Mouse (Mus musculus): ENCODE measurements around the gene Gm19426. TPM values are rescaled to one million over a fixed set of nuclear protein-coding genes. Genes with fewer than 3 reads are reported as not detected.

Gene Gm19426
- polyA plus RNA-seq, 1 experiment from 2014 or later: 1.5 TPM

GRCm38 (mm10) chr2:84723856-84724255 lies 19.6 kb downstream of the Gm19426 start:
- WGBS (ENCODE audit: insufficient replicate concordance): 89% methylated on average over 14 of the region's 14 CpGs
- H3K4me1 ChIP-seq (replicated peaks): peaks cover 67% of the 10 kb centered on the region
- H3K27ac ChIP-seq (replicated peaks): 0 out of 2 replicates have a peak overlapping the region, but pooled peaks have one; percentile 9
- no peak overlapping the region for H3K4me3 ChIP-seq (replicated peaks)
- no peaks in the 10 kb centered on the region for H3K27me3 ChIP-seq
- ATAC-seq (ENCODE audit: insufficient read depth): no peak
- H3K9me3 ChIP-seq (replicated peaks): no peaks in the 10 kb centered on the region
- peak overlapping the region; percentile 81; the same call in 1 of the 2 replicates for H3K4me2 ChIP-seq
- H3K36me3 ChIP-seq (replicated peaks): peaks cover 61% of the 10 kb centered on the region
- 0 out of 2 replicates have a peak overlapping the region, but pooled peaks have one; percentile 23 for H3K9ac ChIP-seq

GRCm38 (mm10) chr2:84721182-84721581 lies 22.3 kb downstream of the Gm19426 start:
- no peak overlapping the region for H3K9ac ChIP-seq
- H3K27ac ChIP-seq (replicated peaks): 0 out of 2 replicates have a peak overlapping the region, but pooled peaks have one; percentile 19
- H3K4me3 ChIP-seq (replicated peaks): no peak overlapping the region
- H3K4me1 ChIP-seq (replicated peaks): peaks cover 68% of the 10 kb centered on the region
- H3K27me3 ChIP-seq: no peaks in the 10 kb centered on the region
- no peaks in the 10 kb centered on the region for H3K9me3 ChIP-seq (replicated peaks)
- 28% methylated on average over 3 of the region's 3 CpGs for WGBS (ENCODE audit: insufficient replicate concordance)
- no peak for ATAC-seq (ENCODE audit: insufficient read depth)
- peaks cover 60% of the 10 kb centered on the region for H3K36me3 ChIP-seq (replicated peaks)
- no peak overlapping the region for H3K4me2 ChIP-seq

DNA sequence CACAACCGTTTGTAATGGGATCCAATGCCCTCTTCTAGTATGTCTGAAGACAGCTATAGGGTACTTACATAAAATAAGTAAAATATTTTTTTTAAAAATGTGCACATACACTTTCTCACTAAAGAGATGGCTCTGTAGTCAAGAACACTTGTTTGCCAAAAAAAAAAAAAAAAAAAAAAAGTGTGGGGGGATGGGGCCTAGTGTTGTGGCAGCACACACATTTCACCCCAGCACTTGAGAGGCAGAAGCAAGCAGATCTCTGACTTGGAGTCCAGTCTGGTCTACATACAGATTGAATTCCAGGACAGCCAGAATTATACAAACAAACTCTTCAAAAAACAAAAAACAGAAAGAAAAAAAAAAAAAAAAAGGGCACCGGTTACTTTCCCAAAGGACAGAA lies 22.7 kb downstream of the Gm19426 start:
- Histone ChIP-seq H3K27me3 (no peaks in the 10 kb centered on the region), H3K4me3 (replicated peaks) (no peak overlapping the region), H3K9me3 (replicated peaks) (no peaks in the 10 kb centered on the region), H3K27ac (replicated peaks) (0 out of 2 replicates have a peak overlapping the region, but pooled peaks have one; percentile 19), H3K4me1 (replicated peaks) (peaks cover 66% of the 10 kb centered on the region), H3K36me3 (replicated peaks) (peaks cover 55% of the 10 kb centered on the region), H3K9ac (no peak overlapping the region), H3K4me2 (no peak overlapping the region)
- 88% methylated on average over 2 of the region's 2 CpGs for WGBS (ENCODE audit: insufficient replicate concordance)
- ATAC-seq (ENCODE audit: insufficient read depth): no peak

GRCm38 (mm10) chr2:84717357-84717756 lies 26.1 kb downstream of the Gm19426 start:
- ATAC-seq (ENCODE audit: insufficient read depth): no peak
- no peak overlapping the region for H3K4me3 ChIP-seq (replicated peaks)
- no peaks in the 10 kb centered on the region for H3K27me3 ChIP-seq
- H3K9me3 ChIP-seq (replicated peaks): no peaks in the 10 kb centered on the region
- H3K36me3 ChIP-seq (replicated peaks): peaks cover 24% of the 10 kb centered on the region
- H3K4me1 ChIP-seq (replicated peaks): peaks cover 54% of the 10 kb centered on the region
- peak overlapping the region; percentile 14; the same call in 1 of the 2 replicates for H3K9ac ChIP-seq
- WGBS (ENCODE audit: insufficient replicate concordance): 84% methylated on average over 4 of the region's 4 CpGs
- peak overlapping the region; percentile 91 for H3K4me2 ChIP-seq
- H3K27ac ChIP-seq (replicated peaks): peak overlapping the region; percentile 99

- peak overlapping the region; percentile 88 for H3K9ac ChIP-seq
- no peaks in the 10 kb centered on the region for H3K9me3 ChIP-seq (replicated peaks)
- peaks cover 51% of the 10 kb centered on the region for H3K4me1 ChIP-seq (replicated peaks)
- H3K36me3 ChIP-seq (replicated peaks): peaks cover 17% of the 10 kb centered on the region
- 8% methylated on average over 9 of the region's 9 CpGs for WGBS (ENCODE audit: insufficient replicate concordance)
- H3K4me3 ChIP-seq (replicated peaks): peak overlapping the region; percentile 86
- H3K27me3 ChIP-seq: no peaks in the 10 kb centered on the region
- H3K4me2 ChIP-seq: peak overlapping the region; percentile 91
- no peak for ATAC-seq (ENCODE audit: insufficient read depth)
- H3K27ac ChIP-seq (replicated peaks): peak overlapping the region; percentile 99
Observed at GRCm38 (mm10) chr2:84716423-84717355, 26.8 kb downstream of the Gm19426 start.

- Histone ChIP-seq H3K36me3 (replicated peaks) (peaks cover 14% of the 10 kb centered on the region), H3K4me3 (replicated peaks) (peak overlapping the region; percentile 86), H3K4me2 (peak overlapping the region; percentile 91), H3K4me1 (replicated peaks) (peaks cover 43% of the 10 kb centered on the region), H3K27me3 (no peaks in the 10 kb centered on the region), H3K27ac (replicated peaks) (peak overlapping the region; percentile 99), H3K9me3 (replicated peaks) (no peaks in the 10 kb centered on the region), H3K9ac (peak overlapping the region; percentile 88)
- under 1% methylated on average over 33 of the region's 33 CpGs for WGBS (ENCODE audit: insufficient replicate concordance)
- ATAC-seq (ENCODE audit: insufficient read depth): peak; percentile 86
Observed at GRCm38 (mm10) chr2:84715562-84716361, 27.7 kb downstream of the Gm19426 start.

GRCm38 (mm10) chr2:84714811-84715561 lies 28.5 kb downstream of the Gm19426 start, which contains the start of gene Zdhhc5:
TSS of gene Zdhhc5 (minus strand) at chr2:84715180.
- under 1% methylated on average over 105 of the region's 107 CpGs for WGBS (ENCODE audit: insufficient replicate concordance)
- ATAC-seq (ENCODE audit: insufficient read depth): peak; percentile 92
- Histone ChIP-seq H3K36me3 (replicated peaks) (peaks cover 14% of the 10 kb centered on the region), H3K9me3 (replicated peaks) (no peaks in the 10 kb centered on the region), H3K4me3 (replicated peaks) (peak within 1 kb of the TSS; percentile 86), H3K27me3 (no peaks in the 10 kb centered on the region), H3K27ac (replicated peaks) (peak within 1 kb of the TSS; percentile 99), H3K9ac (peak within 1 kb of the TSS; percentile 94), H3K4me2 (peak within 1 kb of the TSS; percentile 91), H3K4me1 (replicated peaks) (peaks cover 49% of the 10 kb centered on the region)

GRCm38 (mm10) chr2:84714422-84714810 lies 29.0 kb downstream of the Gm19426 start:
- Histone ChIP-seq H3K4me1 (replicated peaks) (peaks cover 47% of the 10 kb centered on the region), H3K9me3 (replicated peaks) (no peaks in the 10 kb centered on the region)
- WGBS (ENCODE audit: insufficient replicate concordance): under 1% methylated on average over 26 of the region's 26 CpGs

GRCm38 (mm10) chr2:84711898-84712297 lies 31.6 kb downstream of the Gm19426 start:
- Histone ChIP-seq H3K4me2 (no peak overlapping the region; the same call in 1 of the 2 replicates), H3K9me3 (replicated peaks) (no peaks in the 10 kb centered on the region), H3K27me3 (no peaks in the 10 kb centered on the region), H3K27ac (replicated peaks) (no peak overlapping the region), H3K4me3 (replicated peaks) (no peak overlapping the region), H3K9ac (no peak overlapping the region), H3K4me1 (replicated peaks) (peaks cover 45% of the 10 kb centered on the region), H3K36me3 (replicated peaks) (peaks cover 43% of the 10 kb centered on the region)
- 85% methylated on average over 2 of the region's 2 CpGs for whole genome bisulfite sequencing (ENCODE audit: insufficient replicate concordance)
- ATAC-seq (ENCODE audit: insufficient read depth): no peak

More at GRCm38 (mm10) chr2:84714422-84714810, 29.0 kb downstream of the Gm19426 start:
- H3K4me3 ChIP-seq (replicated peaks): peak overlapping the region; percentile 86
- H3K9ac ChIP-seq: peak overlapping the region; percentile 94
- H3K27me3 ChIP-seq: no peaks in the 10 kb centered on the region
- ATAC-seq (ENCODE audit: insufficient read depth): no peak
- H3K36me3 ChIP-seq (replicated peaks): peaks cover 18% of the 10 kb centered on the region
- H3K27ac ChIP-seq (replicated peaks): peak overlapping the region; percentile 99
- H3K4me2 ChIP-seq: peak overlapping the region; percentile 91

- ATAC-seq (ENCODE audit: insufficient read depth): no peak
- Histone ChIP-seq H3K27me3 (no peaks in the 10 kb centered on the region), H3K9ac (no peak overlapping the region), H3K9me3 (replicated peaks) (no peaks in the 10 kb centered on the region), H3K4me2 (no peak overlapping the region), H3K4me1 (replicated peaks) (peaks cover 49% of the 10 kb centered on the region), H3K36me3 (replicated peaks) (peaks cover 86% of the 10 kb centered on the region), H3K27ac (replicated peaks) (no peak overlapping the region), H3K4me3 (replicated peaks) (no peak overlapping the region)
- 72% methylated on average over 1 of the region's 1 CpGs for WGBS (ENCODE audit: insufficient replicate concordance)
Observed at GRCm38 (mm10) chr2:84707523-84707922, 35.9 kb downstream of the Gm19426 start.

Measured in liver, embryonic 15.5 days (tissue).